Mouse (Mus musculus) kidney, embryonic 15.5 days (tissue): ENCODE measurements at regions not wholly inside any gene's neighbourhood (a gene's known extent, or its start where the extent isn't known, plus 50 kb on each side); places are given as distances from the start of the nearest gene placed in this dataset.

ENCODE experiments used
- ATAC-seq: fragments of 200-750 bp; cut with Nextera tagmentation; replicated peaks from 2 replicates; pipeline ENCODE4 v1.8.0; 2017; ENCODE audit warnings: moderate TSS enrichment; ENCODE audit not compliant: low FRiP score
- H3K27ac ChIP-seq: fragments of 300-500 bp; sonication (generic); 2 replicates; pipeline ENCODE4 v1.5.1; 2015; ENCODE audit warnings: mild to moderate bottlenecking, inconsistent platforms
- H3K27me3 ChIP-seq: fragments of 300-500 bp; sonication (generic); 2 replicates; pipeline ENCODE4 v1.6.1; 2015; ENCODE audit warnings: inconsistent platforms
- H3K36me3 ChIP-seq: fragments of 300-500 bp; sonication (generic); 2 replicates; pipeline ENCODE4 v1.6.1; 2015; ENCODE audit warnings: inconsistent platforms
- H3K4me1 ChIP-seq: fragments of 300-500 bp; sonication (generic); 2 replicates; pipeline ENCODE4 v1.6.1; 2015; ENCODE audit warnings: inconsistent platforms
- H3K4me2 ChIP-seq: fragments of 300-500 bp; sonication (generic); 2 replicates; pipeline ENCODE4 v1.6.1; 2015; ENCODE audit warnings: moderate library complexity, mild to moderate bottlenecking, inconsistent platforms
- H3K4me3 ChIP-seq: fragments of 300-500 bp; sonication (generic); replicated peaks from 2 replicates; pipeline ENCODE4 v1.5.1; 2015; ENCODE audit warnings: mild to moderate bottlenecking, inconsistent platforms
- H3K9ac ChIP-seq: fragments of 300-500 bp; sonication (generic); 2 replicates; pipeline ENCODE4 v1.6.1; 2015; ENCODE audit warnings: mild to moderate bottlenecking, inconsistent platforms
- H3K9me3 ChIP-seq: fragments of 300-500 bp; sonication (generic); replicated peaks from 2 replicates; pipeline ENCODE4 v1.6.1; 2016; ENCODE audit warnings: inconsistent platforms
- WGBS: fragments of 180-500 bp; shearing (Covaris S2); methylation state at CpG from one replicate; pipeline ENCODE4 v1.1.7; 2015; ENCODE audit warnings: mixed read lengths; 5-methylcytosine and 5-hydroxymethylcytosine counted together

DNA sequence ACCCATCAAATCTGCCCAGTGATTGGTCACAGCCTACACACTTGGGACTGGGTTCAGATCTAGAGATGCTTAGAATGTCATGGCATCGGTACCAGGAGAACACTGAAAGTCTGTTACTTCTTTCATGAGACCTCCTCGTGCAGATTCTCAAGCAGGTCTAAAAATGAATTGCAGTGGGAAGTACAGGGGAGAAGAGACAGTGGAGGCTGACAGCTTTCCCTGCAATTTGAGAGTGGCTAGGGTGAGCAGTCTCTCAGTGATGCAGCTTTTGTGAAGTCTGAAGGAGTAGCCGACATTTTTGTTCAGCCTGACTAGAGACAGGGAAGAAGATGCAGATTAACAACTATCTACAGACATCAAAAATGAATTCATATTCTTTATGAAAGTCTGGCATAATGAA, 112.5 kb downstream of the Fam198b start:
- WGBS = 68% methylated on average over 3 of the region's 3 CpGs
- no peak overlapping the region for H3K4me3 ChIP-seq
- no peak overlapping the region for H3K9ac ChIP-seq
- H3K36me3 ChIP-seq = no peaks in the 10 kb centered on the region
- H3K27ac ChIP-seq = no peak overlapping the region
- no peaks in the 10 kb centered on the region for H3K9me3 ChIP-seq
- ATAC-seq = no peak
- no peak overlapping the region for H3K4me2 ChIP-seq
- H3K4me1 ChIP-seq = 0 out of 2 replicates have a peak, but pooled peaks cover 9% of the 10 kb centered on the region
- H3K27me3 ChIP-seq = no peaks in the 10 kb centered on the region

DNA sequence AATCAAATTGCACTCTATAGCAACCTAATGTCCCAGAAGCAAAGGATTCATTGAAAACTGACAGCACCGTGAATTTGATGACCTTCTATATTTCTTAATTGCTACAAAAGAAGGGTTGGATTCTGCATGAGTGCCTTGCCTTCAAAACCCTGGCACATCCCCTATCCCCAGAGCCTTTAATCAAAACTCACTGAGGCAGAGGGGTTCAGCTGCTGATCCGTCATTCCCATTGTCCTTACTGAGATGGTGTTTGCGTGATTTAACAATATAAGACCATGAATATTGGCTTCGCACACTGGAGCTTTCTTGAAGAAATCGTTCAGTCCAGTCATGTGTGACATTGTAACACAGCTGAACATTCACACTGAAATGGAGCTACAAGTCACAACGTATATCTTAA, 118.0 kb downstream of the Fam198b start:
- H3K27ac ChIP-seq = no peak overlapping the region
- H3K4me2 ChIP-seq = no peak overlapping the region
- H3K9ac ChIP-seq = no peak overlapping the region
- no peaks in the 10 kb centered on the region for H3K9me3 ChIP-seq
- no peak overlapping the region for H3K4me3 ChIP-seq
- no peaks in the 10 kb centered on the region for H3K4me1 ChIP-seq
- no peaks in the 10 kb centered on the region for H3K36me3 ChIP-seq
- WGBS = 85% methylated on average over 6 of the region's 6 CpGs
- no peaks in the 10 kb centered on the region for H3K27me3 ChIP-seq
- no peak for ATAC-seq

DNA sequence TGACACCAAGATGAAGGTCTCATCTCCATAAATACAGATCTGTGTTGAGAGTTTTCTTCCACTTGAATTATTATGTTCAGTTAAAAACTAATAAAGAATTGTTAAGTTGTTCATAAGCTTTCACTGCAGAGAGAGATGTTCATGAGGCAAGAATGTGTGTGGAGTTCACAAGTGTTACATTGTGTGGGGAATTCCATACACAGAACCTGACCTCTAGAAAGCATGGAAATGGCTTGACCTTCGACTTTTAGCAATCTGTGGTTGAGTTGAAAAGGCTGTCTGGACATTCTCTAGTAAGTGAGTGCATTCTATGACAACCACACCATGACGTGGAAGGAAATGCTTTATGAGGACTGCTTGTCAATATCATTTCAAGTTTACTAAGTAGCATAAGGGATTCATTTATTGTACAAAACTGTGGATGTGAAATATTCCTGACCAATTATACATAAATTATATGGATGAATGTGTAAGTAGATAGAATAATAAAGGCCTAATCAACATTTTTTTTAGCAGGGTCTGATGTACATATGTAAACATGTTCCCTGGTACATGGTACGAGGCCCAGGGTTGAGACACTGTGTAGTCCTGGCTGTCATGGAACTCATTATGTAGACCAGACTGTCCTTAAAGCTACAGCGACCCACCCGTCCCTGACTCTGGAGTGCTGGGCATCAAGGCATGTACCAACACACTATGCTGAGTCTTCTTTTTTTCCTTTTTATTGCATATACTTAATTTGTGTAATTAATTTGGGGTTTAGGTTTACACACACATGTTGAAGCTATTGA, 119.2 kb downstream of the Fam198b start:
- WGBS = 75% methylated on average over 5 of the region's 5 CpGs
- no peak overlapping the region for H3K27ac ChIP-seq
- ATAC-seq = no peak
- no peaks in the 10 kb centered on the region for H3K27me3 ChIP-seq
- H3K4me1 ChIP-seq = no peaks in the 10 kb centered on the region
- no peak overlapping the region for H3K4me2 ChIP-seq
- H3K4me3 ChIP-seq = no peak overlapping the region
- no peak overlapping the region for H3K9ac ChIP-seq
- no peaks in the 10 kb centered on the region for H3K9me3 ChIP-seq
- H3K36me3 ChIP-seq = no peaks in the 10 kb centered on the region

DNA sequence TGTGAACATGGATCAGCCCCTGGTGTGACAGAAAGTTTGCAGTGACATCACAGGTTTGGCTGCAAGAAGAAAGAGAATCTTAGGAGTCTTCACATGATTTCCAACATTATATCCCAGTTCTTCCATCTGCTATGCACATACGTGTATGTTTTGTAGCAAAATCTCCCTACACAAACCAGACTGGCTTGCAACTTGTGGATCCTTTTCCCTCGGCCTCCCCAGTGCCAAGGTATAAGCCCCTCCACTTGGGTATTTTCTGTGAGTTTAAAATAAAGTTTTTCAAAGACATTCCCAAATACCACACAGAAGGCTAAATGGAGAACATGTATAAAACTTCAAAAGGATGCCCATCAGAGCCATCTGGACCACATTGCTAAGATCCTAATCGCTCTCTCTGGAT, 120.2 kb downstream of the Fam198b start:
- no peaks in the 10 kb centered on the region for H3K27me3 ChIP-seq
- no peaks in the 10 kb centered on the region for H3K4me1 ChIP-seq
- no peak overlapping the region for H3K9ac ChIP-seq
- no peak overlapping the region for H3K4me3 ChIP-seq
- no peak overlapping the region for H3K4me2 ChIP-seq
- H3K9me3 ChIP-seq = no peaks in the 10 kb centered on the region
- no peaks in the 10 kb centered on the region for H3K36me3 ChIP-seq
- 80% methylated on average over 3 of the region's 3 CpGs for WGBS
- no peak for ATAC-seq
- H3K27ac ChIP-seq = no peak overlapping the region

DNA sequence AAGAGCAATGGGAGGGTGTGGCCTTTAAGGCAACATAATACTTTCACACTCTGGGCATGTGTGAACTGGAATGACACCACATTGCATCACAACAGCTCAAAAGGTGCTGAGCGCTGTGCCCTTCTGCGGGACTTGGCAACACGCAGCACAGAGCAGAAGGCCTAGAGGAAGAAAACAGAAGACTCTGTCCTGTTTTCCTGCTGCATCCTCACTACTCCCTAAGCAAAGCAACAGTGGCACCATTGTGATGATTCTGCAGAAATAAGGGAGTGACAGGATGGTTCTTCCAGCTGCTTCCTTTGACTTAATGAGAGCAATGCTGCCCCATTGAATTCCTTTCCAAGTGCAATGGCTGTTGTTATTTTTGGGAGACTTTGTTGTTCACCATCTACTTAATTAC, 120.6 kb downstream of the Fam198b start:
- WGBS = 47% methylated on average over 3 of the region's 3 CpGs
- no peaks in the 10 kb centered on the region for H3K27me3 ChIP-seq
- no peak overlapping the region for H3K27ac ChIP-seq
- ATAC-seq = no peak
- no peaks in the 10 kb centered on the region for H3K9me3 ChIP-seq
- H3K36me3 ChIP-seq = no peaks in the 10 kb centered on the region
- H3K4me3 ChIP-seq = no peak overlapping the region
- no peaks in the 10 kb centered on the region for H3K4me1 ChIP-seq
- H3K4me2 ChIP-seq = no peak overlapping the region
- H3K9ac ChIP-seq = no peak overlapping the region

DNA sequence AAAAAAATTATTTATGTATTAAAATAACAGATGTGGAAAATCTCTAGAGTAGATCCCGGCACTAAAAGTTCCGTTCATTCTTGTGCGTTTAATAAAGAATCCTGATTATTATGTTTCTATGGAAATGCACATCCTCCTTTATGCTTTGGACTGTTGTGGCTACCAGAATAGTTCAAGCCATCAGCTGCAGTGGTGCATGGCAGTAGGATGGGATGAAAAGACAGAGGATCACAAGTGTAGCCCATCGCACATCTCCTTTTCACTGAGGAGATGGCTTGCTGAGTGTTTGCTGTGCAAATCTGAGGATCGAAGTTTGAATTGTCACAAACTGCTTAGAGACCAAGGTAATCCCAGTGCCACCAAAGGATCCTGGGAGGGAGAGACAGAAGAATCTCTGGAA, 121.0 kb downstream of the Fam198b start:
- WGBS = 78% methylated on average over 5 of the region's 5 CpGs
- no peak for ATAC-seq
- no peaks in the 10 kb centered on the region for H3K9me3 ChIP-seq
- H3K27me3 ChIP-seq = no peaks in the 10 kb centered on the region
- H3K27ac ChIP-seq = no peak overlapping the region
- no peak overlapping the region for H3K9ac ChIP-seq
- H3K4me2 ChIP-seq = no peak overlapping the region
- no peaks in the 10 kb centered on the region for H3K36me3 ChIP-seq
- no peaks in the 10 kb centered on the region for H3K4me1 ChIP-seq
- no peak overlapping the region for H3K4me3 ChIP-seq

DNA sequence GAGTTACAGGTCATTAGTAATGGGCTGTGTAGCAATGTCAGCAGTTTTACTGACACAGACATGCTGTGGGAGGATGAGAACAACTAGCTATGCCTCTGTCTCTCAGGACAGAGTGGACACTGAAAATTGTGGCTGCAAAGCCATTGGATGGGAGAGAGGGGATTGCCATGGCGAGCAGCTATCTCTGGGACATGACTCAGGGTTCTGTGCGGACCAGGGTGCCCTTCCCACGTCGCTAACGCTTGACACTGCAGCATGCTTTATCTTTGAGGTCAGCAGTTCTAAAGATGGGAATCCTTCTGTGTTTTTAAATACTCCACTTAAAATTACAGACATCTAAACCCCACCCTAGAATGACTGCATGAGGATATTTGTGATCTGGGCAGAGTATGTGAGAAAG, 121.9 kb downstream of the Fam198b start:
- H3K9ac ChIP-seq = no peak overlapping the region
- no peaks in the 10 kb centered on the region for H3K9me3 ChIP-seq
- H3K4me3 ChIP-seq = no peak overlapping the region
- ATAC-seq = no peak
- no peaks in the 10 kb centered on the region for H3K27me3 ChIP-seq
- no peak overlapping the region for H3K4me2 ChIP-seq
- H3K27ac ChIP-seq = no peak overlapping the region
- H3K4me1 ChIP-seq = no peaks in the 10 kb centered on the region
- WGBS = 77% methylated on average over 5 of the region's 5 CpGs
- H3K36me3 ChIP-seq = no peaks in the 10 kb centered on the region

DNA sequence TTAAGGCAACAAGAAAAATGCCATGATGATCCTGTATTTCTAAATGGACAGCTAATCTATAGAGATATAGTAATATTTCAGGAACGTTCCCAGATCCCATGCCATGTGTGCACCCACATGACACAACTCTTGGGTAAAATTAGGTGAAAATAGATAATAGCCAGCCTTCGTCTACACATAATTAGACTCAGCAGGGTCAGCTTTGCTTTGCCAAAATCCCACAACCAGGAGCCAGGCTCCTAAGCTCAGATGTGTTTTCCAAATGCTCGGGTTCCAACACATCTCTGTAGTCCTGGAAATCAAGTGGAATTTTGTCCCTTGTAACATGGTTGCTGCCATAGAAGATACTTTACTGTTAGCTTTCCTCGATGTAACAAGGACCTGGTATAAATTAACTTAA, 122.7 kb downstream of the Fam198b start:
- no peaks in the 10 kb centered on the region for H3K36me3 ChIP-seq

DNA sequence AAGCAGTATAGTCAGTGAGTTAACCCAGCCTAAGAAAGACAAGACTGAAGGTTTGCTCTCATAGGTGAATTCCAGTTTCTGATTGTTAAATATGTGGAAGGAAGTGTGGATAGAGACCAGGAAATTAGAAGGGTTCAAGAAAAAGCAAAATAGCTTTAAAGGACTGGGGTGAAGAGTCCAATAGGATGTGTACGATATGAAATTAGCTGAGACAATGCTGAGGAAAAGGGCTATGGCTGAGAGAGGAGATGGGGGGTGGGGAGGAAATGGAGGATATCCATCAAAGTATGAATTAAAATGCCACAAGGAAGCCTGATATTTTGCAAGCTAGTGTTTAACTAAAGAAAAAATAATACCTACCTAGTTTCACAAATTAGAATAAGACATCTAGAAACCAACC, 124.9 kb downstream of the Fam198b start:
- H3K9ac ChIP-seq = no peak overlapping the region
- H3K36me3 ChIP-seq = no peaks in the 10 kb centered on the region
- no peak overlapping the region for H3K4me3 ChIP-seq
- no peak for ATAC-seq
- H3K4me1 ChIP-seq = no peaks in the 10 kb centered on the region
- no peaks in the 10 kb centered on the region for H3K27me3 ChIP-seq
- H3K4me2 ChIP-seq = no peak overlapping the region
- 53% methylated on average over 1 of the region's 1 CpGs for WGBS
- no peak overlapping the region for H3K27ac ChIP-seq
- no peaks in the 10 kb centered on the region for H3K9me3 ChIP-seq

More for the DNA sequence above, 122.7 kb downstream of the Fam198b start:
- H3K27me3 ChIP-seq = no peaks in the 10 kb centered on the region
- H3K4me1 ChIP-seq = no peaks in the 10 kb centered on the region
- no peaks in the 10 kb centered on the region for H3K9me3 ChIP-seq
- 84% methylated on average over 4 of the region's 4 CpGs for WGBS
- H3K27ac ChIP-seq = no peak overlapping the region
- H3K9ac ChIP-seq = no peak overlapping the region
- H3K4me3 ChIP-seq = no peak overlapping the region
- no peak for ATAC-seq
- no peak overlapping the region for H3K4me2 ChIP-seq

DNA sequence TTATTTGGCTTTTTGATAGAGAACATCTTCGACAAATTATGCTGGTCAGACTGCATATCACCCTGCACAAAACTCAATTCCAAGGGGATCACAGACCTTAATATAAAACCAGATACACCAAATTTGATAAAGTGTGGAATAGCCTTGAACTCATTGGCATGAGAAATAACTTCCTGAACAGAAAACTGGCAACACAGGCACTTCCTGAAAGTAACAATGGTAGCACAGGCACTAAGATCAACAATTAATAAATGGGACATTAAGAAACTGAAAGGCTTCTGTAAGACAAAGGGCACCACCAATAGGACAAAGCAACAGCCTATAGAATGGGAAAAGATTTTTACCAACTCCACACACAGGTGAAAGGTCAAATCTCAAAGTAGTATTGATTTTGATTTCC, 141.5 kb downstream of the Fam198b start:
- H3K4me2 ChIP-seq = no peak overlapping the region
- H3K9ac ChIP-seq = no peak overlapping the region
- no peak overlapping the region for H3K4me3 ChIP-seq
- 91% methylated on average over 1 of the region's 1 CpGs for WGBS
- H3K36me3 ChIP-seq = no peaks in the 10 kb centered on the region
- no peaks in the 10 kb centered on the region for H3K9me3 ChIP-seq
- no peaks in the 10 kb centered on the region for H3K27me3 ChIP-seq
- ATAC-seq = no peak
- H3K27ac ChIP-seq = no peak overlapping the region
- no peaks in the 10 kb centered on the region for H3K4me1 ChIP-seq

DNA sequence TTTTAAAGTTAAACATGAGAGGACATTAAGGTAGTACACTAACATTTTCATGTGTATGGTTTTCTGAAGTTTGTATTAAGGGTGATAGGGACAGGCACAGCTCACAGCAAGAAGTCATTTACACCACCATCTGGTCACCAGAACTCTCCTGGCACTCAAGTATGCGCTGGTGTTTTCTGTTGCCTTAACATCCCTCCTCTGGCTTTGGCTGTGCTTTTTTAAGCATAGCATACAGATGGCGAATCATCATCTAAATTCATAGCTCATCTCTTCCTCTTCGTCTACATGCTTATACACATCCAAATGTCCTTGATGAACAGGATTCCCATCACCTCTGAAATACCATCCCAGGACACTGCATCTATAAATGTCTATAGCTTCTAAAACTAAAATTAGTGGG, 148.7 kb downstream of the Fam198b start:
- Histone ChIP-seq H3K36me3 (no peaks in the 10 kb centered on the region), H3K4me3 (no peak overlapping the region), H3K27me3 (no peaks in the 10 kb centered on the region), H3K9ac (no peak overlapping the region), H3K4me1 (no peaks in the 10 kb centered on the region), H3K9me3 (no peaks in the 10 kb centered on the region), H3K4me2 (no peak overlapping the region), H3K27ac (no peak overlapping the region)
- WGBS = 91% methylated on average over 3 of the region's 3 CpGs
- no peak for ATAC-seq

DNA sequence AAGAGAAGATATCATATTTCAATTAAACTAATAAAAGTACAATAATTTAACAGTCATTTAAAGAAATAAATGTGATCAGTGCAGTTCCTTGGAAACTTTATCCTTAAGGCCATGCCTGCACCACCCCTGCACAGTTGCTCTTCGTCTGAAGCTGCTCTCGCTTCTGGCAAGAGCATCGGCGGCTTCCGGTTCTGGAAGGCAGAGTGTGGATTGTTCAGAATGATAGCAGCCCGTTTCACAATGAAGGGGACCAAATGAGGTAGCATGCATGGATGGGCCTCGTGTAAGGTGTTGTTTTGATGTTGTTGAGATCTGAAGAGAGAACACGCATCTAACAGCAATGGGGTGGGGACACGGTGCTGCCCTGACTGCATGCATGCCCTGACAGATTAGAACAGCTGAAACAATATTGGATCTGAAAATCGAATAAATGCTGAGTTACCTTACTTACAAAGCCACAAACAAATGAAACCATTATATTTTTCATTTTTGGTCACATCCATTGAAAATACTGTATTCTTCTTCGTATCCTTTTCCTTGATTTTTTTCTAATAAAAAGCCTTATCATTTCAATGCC, 154.3 kb downstream of the Fam198b start:
- H3K9me3 ChIP-seq = no peaks in the 10 kb centered on the region
- ATAC-seq = no peak
- H3K27ac ChIP-seq = no peak overlapping the region
- no peak overlapping the region for H3K4me3 ChIP-seq
- H3K4me1 ChIP-seq = no peaks in the 10 kb centered on the region
- H3K9ac ChIP-seq = no peak overlapping the region
- no peak overlapping the region for H3K4me2 ChIP-seq
- no peaks in the 10 kb centered on the region for H3K27me3 ChIP-seq
- WGBS = 70% methylated on average over 11 of the region's 11 CpGs
- no peaks in the 10 kb centered on the region for H3K36me3 ChIP-seq
